Mouse (Mus musculus): ENCODE measurements around the gene Edil3. TPM values are rescaled to one million over a fixed set of nuclear protein-coding genes. Genes with fewer than 3 reads are reported as not detected.
A peak's percentile ranks its signal among the peaks of the same experiment; 100 is the strongest.

The Edil3 gene
- total RNA-seq, 2 experiments from 2014 or later, result 1.9 to 2.9 TPM

DNA sequence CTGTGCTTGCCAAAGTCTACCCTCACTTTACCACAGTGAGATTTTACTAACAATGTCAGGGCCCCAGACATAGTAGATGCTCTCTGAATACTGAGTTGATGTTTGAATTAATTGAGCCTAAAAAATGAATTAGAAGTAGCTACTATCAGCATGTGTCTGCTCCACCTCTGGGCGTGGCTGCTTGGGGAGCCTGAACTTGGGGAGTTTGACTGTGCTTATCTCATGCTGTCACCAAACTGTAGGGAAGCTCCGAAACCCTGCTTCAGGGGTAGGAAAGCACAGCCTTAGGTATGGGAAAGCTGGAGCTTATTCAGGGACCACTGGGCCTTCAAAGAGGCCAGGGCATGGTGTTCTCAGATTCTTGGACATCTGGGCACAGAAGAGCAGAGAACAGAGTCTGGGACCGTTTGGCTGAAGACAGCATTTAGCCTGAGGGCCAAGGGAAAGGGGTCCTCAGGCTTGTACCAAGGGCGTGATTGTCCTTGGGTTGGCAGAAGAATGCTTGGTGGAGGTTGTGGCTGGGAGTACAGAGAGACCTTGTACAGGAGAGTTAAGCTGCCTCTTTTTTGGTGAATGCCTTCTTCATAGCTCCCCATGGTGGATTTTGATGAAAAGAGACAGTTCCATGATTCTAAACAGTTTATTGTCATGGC lies 432.8 kb downstream of the Edil3 start:
- no peak for DNase-seq

DNA sequence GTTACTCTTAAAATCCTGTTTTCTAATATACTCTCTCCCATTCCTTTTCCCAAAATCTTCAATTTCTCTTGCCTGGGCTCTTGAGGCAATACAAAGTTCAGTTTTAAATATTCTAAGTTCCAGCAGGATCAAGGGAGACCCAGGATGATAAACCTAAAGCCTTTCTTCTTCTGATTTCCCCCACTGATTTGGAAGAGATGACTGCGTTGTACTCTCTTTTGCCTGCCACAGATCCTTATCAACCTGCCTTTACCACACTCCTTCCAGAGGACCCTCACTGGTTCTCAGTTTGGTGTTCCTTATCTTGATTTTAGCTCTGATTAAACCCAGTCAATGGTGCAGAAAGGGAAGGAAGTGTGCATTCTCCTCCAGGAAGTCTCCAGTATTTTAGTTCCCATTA lies 435.6 kb downstream of the Edil3 start:
- no peak for DNase-seq

DNA sequence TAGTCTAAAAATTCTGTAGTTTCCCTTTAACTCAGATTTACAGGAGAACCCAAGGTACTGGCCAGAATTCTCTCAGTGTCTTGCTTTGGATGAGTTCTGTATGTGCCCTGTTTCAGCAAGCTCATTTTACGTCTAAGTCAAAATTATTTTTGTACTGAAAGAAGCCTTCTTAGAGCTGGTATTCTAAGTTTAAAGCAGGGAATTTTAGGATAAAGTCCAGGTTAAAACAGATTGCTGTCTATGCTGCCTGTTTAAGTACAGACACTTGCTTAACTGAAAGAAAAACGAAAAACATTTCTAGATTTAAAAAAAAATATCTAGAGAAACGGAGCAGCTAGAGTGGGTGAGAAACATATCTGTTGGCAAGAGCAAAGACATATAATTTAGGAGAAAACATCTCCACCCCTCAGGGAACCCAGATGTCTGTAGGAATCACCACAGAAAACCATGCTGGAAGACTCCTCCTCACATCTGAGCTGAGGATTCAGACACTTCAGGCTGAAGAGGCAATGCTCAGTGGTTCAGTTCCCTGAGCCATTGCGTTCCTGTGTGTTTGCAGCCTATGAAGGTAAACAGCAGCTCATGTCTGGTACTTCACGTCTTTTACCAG lies 465.5 kb downstream of the Edil3 start:
- no peak for DNase-seq

DNA sequence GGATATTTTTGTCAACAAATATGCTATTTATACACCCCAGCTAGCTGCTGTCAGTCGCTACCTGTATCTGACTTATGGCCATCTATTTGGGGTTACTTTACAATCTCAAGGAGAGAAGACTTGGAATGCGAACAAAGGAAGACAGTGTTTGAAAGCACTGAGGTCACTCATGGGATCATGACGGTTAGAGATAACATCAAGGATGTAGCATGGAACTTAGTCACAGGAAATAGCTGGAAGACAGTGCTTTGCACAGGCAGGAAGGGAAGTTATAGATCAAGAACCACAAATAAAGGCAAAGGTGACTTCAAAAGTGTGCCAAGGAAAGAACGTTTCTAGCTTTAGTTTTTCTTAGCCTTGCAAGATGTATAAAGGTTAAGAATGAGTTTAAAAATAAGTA lies 466.9 kb downstream of the Edil3 start:
- peak; percentile 6 for DNase-seq

DNA sequence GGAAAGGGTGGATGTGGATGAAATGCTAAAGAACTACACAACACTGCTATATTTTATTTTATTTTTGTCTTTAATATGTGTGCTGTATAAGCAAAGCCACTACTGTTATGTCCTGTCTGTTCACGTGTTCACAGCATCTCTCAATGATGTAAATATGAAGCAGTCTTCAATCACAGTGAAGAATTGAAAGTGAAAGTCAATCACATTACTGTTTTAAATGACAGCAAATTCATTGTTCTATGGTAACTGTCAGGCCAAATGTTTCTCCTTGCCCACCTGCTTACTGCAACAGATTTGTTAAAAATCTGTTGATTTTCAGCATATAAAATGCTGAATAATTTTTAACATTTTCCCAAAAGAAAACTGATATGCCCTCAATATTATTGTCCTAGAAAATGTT lies 499.9 kb downstream of the Edil3 start:
- no peak for DNase-seq

DNA sequence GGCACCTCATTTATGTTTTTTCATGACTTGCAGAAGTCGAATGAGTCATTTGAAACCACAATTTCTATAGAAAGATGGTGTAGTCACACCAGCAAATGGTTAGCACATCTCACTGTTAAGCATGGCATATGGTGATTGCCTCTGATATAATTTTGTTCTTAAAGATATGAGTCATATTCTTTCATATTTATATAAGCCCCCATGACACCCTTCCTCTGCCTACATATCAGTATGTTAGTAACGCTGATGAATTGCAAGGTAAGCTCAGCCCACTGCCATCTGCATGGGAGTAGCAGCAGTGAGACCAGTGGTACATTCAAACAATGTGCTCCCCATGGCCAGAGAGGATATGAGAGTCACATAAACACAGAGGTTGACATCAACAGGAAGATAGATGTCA lies 503.0 kb downstream of the Edil3 start:
- DNase-seq, result no peak

DNA sequence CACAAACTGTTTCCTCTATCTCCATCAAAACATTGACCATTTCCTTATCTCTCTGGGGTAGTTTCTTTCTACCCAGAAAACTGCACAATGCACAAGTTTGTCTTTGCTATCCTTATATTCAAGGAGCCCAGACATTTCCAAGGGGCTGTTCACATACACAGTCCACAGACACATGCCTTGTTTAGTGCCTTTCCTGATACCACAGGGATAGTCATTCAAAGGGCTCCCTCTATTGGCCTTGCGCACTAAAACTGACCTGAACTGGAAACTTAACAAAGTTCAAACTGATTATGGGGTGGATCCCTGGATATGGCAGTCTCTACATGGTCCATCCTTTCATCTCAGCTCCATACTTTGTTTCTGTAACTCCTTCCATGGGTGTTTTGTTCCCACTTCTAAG lies 513.2 kb downstream of the Edil3 start:
- DNase-seq, result peak; percentile 27

DNA sequence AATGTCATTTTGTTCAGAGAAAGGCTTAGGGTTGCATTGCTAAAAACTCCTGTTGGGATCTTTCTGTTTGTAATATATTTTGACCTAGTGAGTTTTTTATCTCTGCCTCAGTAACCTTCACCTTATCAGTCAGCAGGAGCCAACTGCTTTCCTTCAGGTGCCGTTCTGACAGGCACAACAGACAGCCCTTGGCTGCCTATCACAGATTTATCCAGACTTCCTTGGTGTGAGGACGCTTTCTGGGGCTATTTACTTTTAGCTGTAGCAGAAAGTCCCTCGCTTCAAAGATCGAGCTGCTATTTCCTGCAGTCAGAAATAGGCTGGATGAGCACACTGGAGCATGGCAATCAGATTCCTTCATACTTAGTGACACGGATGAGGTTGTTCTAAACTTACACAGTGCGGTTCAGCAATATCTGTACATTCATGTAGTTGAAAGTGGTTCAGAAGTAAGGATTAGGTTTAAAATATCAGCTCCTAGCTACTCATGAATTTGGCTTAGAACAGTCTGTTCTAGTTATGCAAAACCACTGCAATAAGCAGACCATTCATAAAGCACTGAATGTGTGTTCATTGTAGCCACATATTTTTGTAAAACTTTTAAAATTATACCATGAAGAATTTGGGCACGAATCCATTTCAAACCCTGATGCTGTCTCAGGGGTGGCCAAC lies 514.8 kb downstream of the Edil3 start:
- no peak for DNase-seq

DNA sequence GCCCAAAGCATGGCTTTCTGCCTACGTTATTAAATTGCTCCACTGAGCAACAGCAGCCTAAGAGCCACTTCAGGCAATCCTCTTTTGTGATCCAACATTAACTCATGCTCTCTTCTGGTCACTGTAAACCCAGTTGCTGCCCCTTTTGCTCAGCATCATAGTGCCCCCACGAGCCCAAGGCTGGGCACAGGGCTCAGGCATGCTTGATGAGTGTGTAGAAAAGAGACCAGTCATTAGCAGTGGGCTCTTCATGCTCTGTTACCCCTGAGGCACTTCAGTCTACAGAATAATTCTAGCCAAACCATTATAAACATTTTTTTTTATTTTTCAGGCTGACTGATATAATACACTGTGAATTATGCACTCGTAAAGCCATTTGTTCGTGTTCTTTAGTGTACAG lies 517.8 kb downstream of the Edil3 start:
- DNase-seq, result no peak

DNA sequence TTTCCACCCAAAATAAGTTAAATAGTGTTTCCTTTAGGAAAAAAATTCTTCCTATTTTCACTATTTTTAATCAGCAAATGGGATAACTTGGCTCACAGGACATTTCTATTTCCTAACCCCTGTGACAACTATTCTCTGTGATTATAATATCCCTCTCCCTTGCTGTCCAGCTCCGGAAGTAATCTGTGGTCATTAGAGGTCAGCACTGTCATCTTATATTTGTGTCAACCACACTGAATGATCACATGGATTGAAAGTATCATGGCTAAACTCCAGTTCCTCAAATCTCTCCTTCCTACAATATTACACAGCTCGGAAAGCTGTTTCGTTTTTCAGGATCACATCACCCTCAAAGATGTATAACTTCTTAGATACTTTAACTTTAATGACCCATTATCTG lies 518.5 kb downstream of the Edil3 start:
- no peak for DNase-seq

DNA sequence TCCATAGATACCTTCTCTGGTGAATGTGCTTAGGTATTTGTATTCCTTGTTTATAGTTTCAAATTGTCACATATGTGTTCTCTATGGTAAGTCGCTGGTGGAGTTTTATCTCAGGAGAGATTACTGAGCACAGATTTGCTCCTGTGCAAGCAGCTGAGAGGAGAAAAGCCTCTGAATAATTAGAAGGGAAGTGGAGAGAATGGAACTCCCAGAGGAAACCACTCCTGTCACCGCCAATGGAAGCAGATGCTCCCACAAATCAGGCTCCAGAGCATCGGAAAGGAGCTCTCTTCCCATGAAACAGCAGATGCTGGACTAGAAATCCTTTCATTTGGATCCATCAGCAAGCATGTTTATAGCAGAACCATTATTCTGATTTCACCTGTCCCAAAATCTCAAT lies 534.0 kb downstream of the Edil3 start:
- no peak for DNase-seq

DNA sequence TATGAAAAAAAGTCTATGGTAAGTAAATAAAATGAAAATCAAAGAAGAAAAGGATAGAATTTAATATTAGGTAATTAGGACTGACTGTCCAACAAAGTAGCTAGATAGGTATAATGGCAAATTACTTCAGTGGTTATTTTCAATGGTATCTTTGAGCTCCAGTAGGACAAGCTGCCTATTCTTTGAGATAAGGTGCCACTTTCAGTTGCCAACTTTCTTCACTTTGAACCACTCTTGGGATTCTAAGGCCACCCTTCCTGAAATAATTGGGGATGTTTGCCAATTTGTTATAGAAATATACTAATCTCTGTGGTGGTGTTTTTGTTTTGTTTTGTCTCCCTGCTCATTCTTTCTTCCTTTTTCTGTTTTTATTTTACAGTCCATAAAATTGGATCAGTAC lies 537.1 kb downstream of the Edil3 start:
- DNase-seq, result no peak

DNA sequence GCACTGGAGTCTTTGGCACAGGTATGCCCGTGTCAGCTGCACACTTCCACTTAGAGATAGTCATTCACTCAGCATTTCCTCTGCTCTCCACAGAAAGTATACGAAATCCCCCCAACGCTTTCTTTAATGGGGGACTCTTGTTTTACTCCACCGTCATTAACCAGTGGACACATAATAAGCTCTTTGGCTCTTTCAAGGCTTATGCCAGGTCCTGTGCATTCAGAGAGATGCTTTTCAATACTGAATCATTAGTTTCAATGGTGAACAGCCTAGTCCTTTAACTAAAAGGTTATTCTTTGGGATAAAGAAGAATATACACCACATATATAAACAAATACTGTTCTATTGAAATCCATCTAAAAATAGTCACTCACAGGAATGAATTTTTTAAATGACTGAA lies 541.0 kb downstream of the Edil3 start:
- DNase-seq, result no peak

DNA sequence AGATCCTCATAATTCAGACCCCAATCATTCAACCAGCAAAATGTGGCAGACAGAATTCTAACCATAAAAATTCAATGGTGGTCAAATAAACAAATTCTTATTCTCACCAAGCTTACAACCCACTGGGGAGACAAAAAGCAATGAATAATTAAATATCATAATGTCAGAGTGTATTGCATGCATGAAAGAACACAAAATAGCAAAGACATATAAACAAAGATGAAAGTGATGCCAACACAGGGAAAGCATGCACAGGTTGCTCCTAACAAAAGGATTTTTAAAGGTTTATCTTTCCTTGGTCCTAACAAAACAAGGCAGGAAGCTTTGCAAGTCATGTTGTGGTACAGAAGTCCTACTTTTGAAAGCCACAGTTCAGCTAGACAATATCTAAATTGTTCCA lies 550.0 kb downstream of the Edil3 start:
- DNase-seq, result no peak

DNA sequence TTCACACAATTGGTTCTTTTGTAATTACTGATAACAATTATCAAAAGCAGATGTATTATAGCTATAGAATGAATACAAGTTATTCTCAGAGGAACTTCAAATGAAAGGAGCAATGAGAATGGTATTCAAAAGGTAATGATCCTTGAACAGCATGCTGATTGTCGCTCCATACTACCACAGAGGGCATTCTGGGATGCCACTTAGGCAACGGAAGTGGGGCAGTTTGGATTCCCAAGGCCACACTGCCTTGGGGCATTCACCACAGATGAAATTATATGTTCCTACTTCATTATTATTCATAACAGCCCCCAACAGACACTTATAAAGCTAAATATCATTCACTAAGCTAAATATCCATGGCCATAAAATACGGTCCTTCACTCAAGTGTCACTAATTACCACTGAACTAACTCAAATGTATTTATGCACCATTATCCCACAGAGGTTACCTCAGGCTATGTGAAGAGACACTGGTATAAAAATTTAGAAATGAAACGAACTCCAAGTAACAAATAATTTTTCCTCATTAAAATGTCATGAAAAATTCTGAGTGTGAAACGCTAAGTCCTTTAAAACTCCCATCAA lies 550.5 kb downstream of the Edil3 start:
- DNase-seq, result no peak

Measured in adrenal gland, postnatal 10 days (tissue).